Mouse (Mus musculus): ENCODE data around the gene Il15ra. TPM values are rescaled to one million over a fixed set of nuclear protein-coding genes. Genes with fewer than 3 reads are reported as not detected.

The Il15ra gene
- total RNA-seq, 1 experiment from 2014 or later, result 21.8 TPM

- no peak for ATAC-seq (replicated peaks in 1 of 2; ENCODE audit: insufficient read depth in 1 of 2, low FRiP score in 2 of 2, low TSS enrichment in 1 of 2, low read depth in 1 of 2, poor library complexity in 2 of 2, severe bottlenecking in 2 of 2)
Observed at GRCm38 (mm10) chr2:11698994-11699393, 6.1 kb upstream of the Il15ra start.

GRCm38 (mm10) chr2:11699905-11700304 is 5.2 kb upstream of the Il15ra start:
- ATAC-seq (replicated peaks in 1 of 2; ENCODE audit: insufficient read depth in 1 of 2, low FRiP score in 2 of 2, low TSS enrichment in 1 of 2, low read depth in 1 of 2, poor library complexity in 2 of 2, severe bottlenecking in 2 of 2), result no peak

GRCm38 (mm10) chr2:11706030-11706745 is 1.1 kb downstream of the Il15ra start:
- ATAC-seq (replicated peaks in 1 of 2; ENCODE audit: insufficient read depth in 1 of 2, low FRiP score in 2 of 2, low TSS enrichment in 1 of 2, low read depth in 1 of 2, poor library complexity in 2 of 2, severe bottlenecking in 2 of 2), result 0 out of 4 replicates have a peak, but pooled peaks of 1 of the 2 experiments have one; percentile 10

GRCm38 (mm10) chr2:11706746-11707065 is 1.6 kb downstream of the Il15ra start:
- ATAC-seq (replicated peaks in 1 of 2; ENCODE audit: insufficient read depth in 1 of 2, low FRiP score in 2 of 2, low TSS enrichment in 1 of 2, low read depth in 1 of 2, poor library complexity in 2 of 2, severe bottlenecking in 2 of 2), result no peak

- peak in 1 of 2 experiments; percentile 14; a peak in 1 of 4 replicates for ATAC-seq (replicated peaks in 1 of 2; ENCODE audit: insufficient read depth in 1 of 2, low FRiP score in 2 of 2, low TSS enrichment in 1 of 2, low read depth in 1 of 2, poor library complexity in 2 of 2, severe bottlenecking in 2 of 2)
Observed at GRCm38 (mm10) chr2:11708538-11708937, 3.4 kb downstream of the Il15ra start.

GRCm38 (mm10) chr2:11710101-11710500 is 5.0 kb downstream of the Il15ra start:
- ATAC-seq (replicated peaks in 1 of 2; ENCODE audit: insufficient read depth in 1 of 2, low FRiP score in 2 of 2, low TSS enrichment in 1 of 2, low read depth in 1 of 2, poor library complexity in 2 of 2, severe bottlenecking in 2 of 2), result peak in 1 of 2 experiments; percentile 25; a peak in 1 of 4 replicates

- ATAC-seq (replicated peaks in 1 of 2; ENCODE audit: insufficient read depth in 1 of 2, low FRiP score in 2 of 2, low TSS enrichment in 1 of 2, low read depth in 1 of 2, poor library complexity in 2 of 2, severe bottlenecking in 2 of 2), result no peak
Observed at GRCm38 (mm10) chr2:11712483-11712990, 7.4 kb downstream of the Il15ra start.

- no peak for ATAC-seq (replicated peaks in 1 of 2; ENCODE audit: insufficient read depth in 1 of 2, low FRiP score in 2 of 2, low TSS enrichment in 1 of 2, low read depth in 1 of 2, poor library complexity in 2 of 2, severe bottlenecking in 2 of 2)
Observed at GRCm38 (mm10) chr2:11713021-11713420, 7.9 kb downstream of the Il15ra start.

- no peak for ATAC-seq (replicated peaks in 1 of 2; ENCODE audit: insufficient read depth in 1 of 2, low FRiP score in 2 of 2, low TSS enrichment in 1 of 2, low read depth in 1 of 2, poor library complexity in 2 of 2, severe bottlenecking in 2 of 2)
Observed at GRCm38 (mm10) chr2:11714535-11714934, 9.4 kb downstream of the Il15ra start.

- ATAC-seq (replicated peaks in 1 of 2; ENCODE audit: insufficient read depth in 1 of 2, low FRiP score in 2 of 2, low TSS enrichment in 1 of 2, low read depth in 1 of 2, poor library complexity in 2 of 2, severe bottlenecking in 2 of 2), result no peak
Observed at GRCm38 (mm10) chr2:11718573-11718972, 13.5 kb downstream of the Il15ra start.

- no peak for ATAC-seq (replicated peaks in 1 of 2; ENCODE audit: insufficient read depth in 1 of 2, low FRiP score in 2 of 2, low TSS enrichment in 1 of 2, low read depth in 1 of 2, poor library complexity in 2 of 2, severe bottlenecking in 2 of 2)
Observed at GRCm38 (mm10) chr2:11722564-11722963, 17.5 kb downstream of the Il15ra start.

- ATAC-seq (replicated peaks in 1 of 2; ENCODE audit: insufficient read depth in 1 of 2, low FRiP score in 2 of 2, low TSS enrichment in 1 of 2, low read depth in 1 of 2, poor library complexity in 2 of 2, severe bottlenecking in 2 of 2), result no peak
Observed at GRCm38 (mm10) chr2:11727574-11727973, 22.5 kb downstream of the Il15ra start.

- no peak for ATAC-seq (replicated peaks in 1 of 2; ENCODE audit: insufficient read depth in 1 of 2, low FRiP score in 2 of 2, low TSS enrichment in 1 of 2, low read depth in 1 of 2, poor library complexity in 2 of 2, severe bottlenecking in 2 of 2)
Observed at GRCm38 (mm10) chr2:11729091-11729490, 24.0 kb downstream of the Il15ra start.

- ATAC-seq (replicated peaks in 1 of 2; ENCODE audit: insufficient read depth in 1 of 2, low FRiP score in 2 of 2, low TSS enrichment in 1 of 2, low read depth in 1 of 2, poor library complexity in 2 of 2, severe bottlenecking in 2 of 2), result no peak
Observed at GRCm38 (mm10) chr2:11732978-11733377, 27.9 kb downstream of the Il15ra start.

- ATAC-seq (replicated peaks in 1 of 2; ENCODE audit: insufficient read depth in 1 of 2, low FRiP score in 2 of 2, low TSS enrichment in 1 of 2, low read depth in 1 of 2, poor library complexity in 2 of 2, severe bottlenecking in 2 of 2), result no peak
Observed at GRCm38 (mm10) chr2:11735853-11736252, 30.8 kb downstream of the Il15ra start.

GRCm38 (mm10) chr2:11738794-11739193 is 33.7 kb downstream of the Il15ra start:
- no peak for ATAC-seq (replicated peaks in 1 of 2; ENCODE audit: insufficient read depth in 1 of 2, low FRiP score in 2 of 2, low TSS enrichment in 1 of 2, low read depth in 1 of 2, poor library complexity in 2 of 2, severe bottlenecking in 2 of 2)

GRCm38 (mm10) chr2:11739516-11740051 is 34.5 kb downstream of the Il15ra start:
- ATAC-seq (replicated peaks in 1 of 2; ENCODE audit: insufficient read depth in 1 of 2, low FRiP score in 2 of 2, low TSS enrichment in 1 of 2, low read depth in 1 of 2, poor library complexity in 2 of 2, severe bottlenecking in 2 of 2), result peak; percentile 93 to 96

GRCm38 (mm10) chr2:11762541-11762940 is 57.5 kb downstream of the Il15ra start:
- no peak for ATAC-seq (replicated peaks in 1 of 2; ENCODE audit: insufficient read depth in 1 of 2, low FRiP score in 2 of 2, low TSS enrichment in 1 of 2, low read depth in 1 of 2, poor library complexity in 2 of 2, severe bottlenecking in 2 of 2)

GRCm38 (mm10) chr2:11765694-11766093 is 60.6 kb downstream of the Il15ra start:
- no peak for ATAC-seq (replicated peaks in 1 of 2; ENCODE audit: insufficient read depth in 1 of 2, low FRiP score in 2 of 2, low TSS enrichment in 1 of 2, low read depth in 1 of 2, poor library complexity in 2 of 2, severe bottlenecking in 2 of 2)
